In genomic region chr13:34794426-34794825, GRCm38 (mm10) we compare ENCODE assay signal across 10 mouse cellular contexts. TPM values are rescaled to one million over a fixed set of nuclear protein-coding genes. Genes with fewer than 3 reads are reported as not detected.
A peak's percentile ranks its signal among the peaks of the same experiment; 100 is the strongest.
DNase-seq lines count a peak whose midpoint lies in the region; ATAC-seq lines count a peak whose summit lies in the region.
"Had no signal": no experiment of that assay in that cellular context is flagged by ENCODE, and none has a peak within 500 bp of the region (broad histone marks: within the 10 kb centered on the region; RNA-seq: fewer than 3 reads in every experiment).

No protein-coding gene starts in this region.

- no peak overlapping the region for H3K9ac ChIP-seq in heart, embryonic 12.5 days
- H3K9ac ChIP-seq: limb, embryonic 15.5 days had no signal

- no peaks in the 10 kb centered on the region for H3K27me3 ChIP-seq in heart, embryonic 12.5 days (replicated peaks)
- H3K27me3 ChIP-seq: limb, embryonic 15.5 days had no signal

- H3K4me3 ChIP-seq in heart, embryonic 12.5 days: no peak overlapping the region
- H3K4me3 ChIP-seq: limb, embryonic 15.5 days had no signal

- H3K27ac ChIP-seq in heart, embryonic 12.5 days (ENCODE audit: poor library complexity, severe bottlenecking): no peak overlapping the region
- H3K27ac ChIP-seq: hindbrain, postnatal 0 days; limb, embryonic 15.5 days had no signal

- no peaks in the 10 kb centered on the region; the same call in 1 of the 2 replicates for H3K4me1 ChIP-seq in heart, embryonic 12.5 days (replicated peaks)
- H3K4me1 ChIP-seq: limb, embryonic 15.5 days had no signal

- no peaks in the 10 kb centered on the region for H3K9me3 ChIP-seq in heart, embryonic 12.5 days (replicated peaks)
- H3K9me3 ChIP-seq: limb, embryonic 15.5 days had no signal

- peak; percentile 16 for DNase-seq in adrenal gland, adult 8-10 months
- DNase-seq in adrenal gland, postnatal 25 days: peak; percentile 22
- peak; percentile 48 to 52 for DNase-seq in kidney, postnatal 36 days
- no peak for DNase-seq in left cerebral cortex, adult 18-20 months (ENCODE audit: low spot score in 2 of 2)
- DNase-seq in layer of hippocampus, postnatal 14 days (ENCODE audit: low spot score in 2 of 2): no peak
- DNase-seq in urinary bladder, postnatal 4 days (ENCODE audit: low spot score in 2 of 2): no peak

- H3K36me3 ChIP-seq in heart, embryonic 12.5 days: no peaks in the 10 kb centered on the region
- H3K36me3 ChIP-seq: limb, embryonic 15.5 days had no signal

- no peak overlapping the region for H3K4me2 ChIP-seq in heart, embryonic 12.5 days
- H3K4me2 ChIP-seq: limb, embryonic 15.5 days had no signal

- peak; percentile 48; the same call in 1 of the 2 replicates for ATAC-seq in heart, embryonic 12.5 days (ENCODE audit: insufficient number of reproducible peaks, low FRiP score)
- ATAC-seq: hindbrain, postnatal 0 days had no signal

- WGBS in heart, embryonic 12.5 days: 57% methylated on average over 2 of the region's 2 CpGs

RNA-seq across cellular contexts. Expression of gene Fam50b, which starts 59.8 kb away (rescaled TPM):
- total RNA-seq in adrenal gland, adult 8-10 months (2022): not detected
- total RNA-seq in adrenal gland, postnatal 25 days (2021): not detected in 2 replicates
- polyA plus RNA-seq in heart, embryonic 12.5 days (2016; fragmentation: Nextera tagmentation; extraction: Ambion mirVana): not detected in 2 replicates
- total RNA-seq in left cerebral cortex, adult 18-20 months (2021): not detected
- not detected for total RNA-seq in layer of hippocampus, postnatal 14 days (2021)
- total RNA-seq: hindbrain, postnatal 0 days; megakaryocyte progenitor cell, adult 5-6 weeks had no signal
- polyA plus RNA-seq: limb, embryonic 15.5 days had no signal

Comparison
In these comparisons a context has a peak if more than half of its experiments do, and no peak if none do; other contexts are left out.
1. DNase-seq: peak in adrenal gland, adult 8-10 months (single experiment), adrenal gland, postnatal 25 days (single experiment) and kidney, postnatal 36 days (2 of 2); none in left cerebral cortex, adult 18-20 months (0 of 2), layer of hippocampus, postnatal 14 days (0 of 2) and urinary bladder, postnatal 4 days (0 of 2).